Mouse (Mus musculus) heart, postnatal 25 days (tissue): ENCODE measurements at regions not wholly inside any gene's neighbourhood (a gene's known extent, or its start where the extent isn't known, plus 50 kb on each side); places are given as distances from the start of the nearest gene placed in this dataset.

ENCODE experiments used
- DNase-seq: peaks from one replicate; pipeline ENCODE4 v3.0.0; 2022; ENCODE audit warnings: low spot score
- intact Hi-C: fragments of 180-260 bp; cut with DNase I; formaldehyde crosslinking; loops from one replicate; pipeline ENCODE4 v1.15.1; 2025

DNA sequence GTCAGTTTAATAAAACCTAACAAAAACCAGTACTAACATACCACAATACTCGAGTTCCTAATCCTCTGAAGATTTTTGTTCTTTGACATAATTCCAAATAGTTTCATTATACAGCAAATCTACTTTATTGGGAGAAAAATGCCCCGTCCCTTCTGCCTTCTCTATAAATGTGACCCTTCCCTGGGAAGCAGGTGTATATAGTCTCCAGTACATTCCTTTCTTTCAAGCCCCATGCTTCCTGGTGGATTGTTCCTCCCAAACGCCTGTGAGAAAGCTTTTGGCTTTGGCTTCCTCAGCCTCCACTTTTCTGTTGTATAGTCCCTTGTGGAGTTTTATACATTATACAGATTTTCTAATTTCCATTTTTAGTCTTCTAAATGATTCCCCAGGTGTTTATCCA is 1001.8 kb upstream of the Tenm3 start:
- intact Hi-C loops, result no loop called here

DNA sequence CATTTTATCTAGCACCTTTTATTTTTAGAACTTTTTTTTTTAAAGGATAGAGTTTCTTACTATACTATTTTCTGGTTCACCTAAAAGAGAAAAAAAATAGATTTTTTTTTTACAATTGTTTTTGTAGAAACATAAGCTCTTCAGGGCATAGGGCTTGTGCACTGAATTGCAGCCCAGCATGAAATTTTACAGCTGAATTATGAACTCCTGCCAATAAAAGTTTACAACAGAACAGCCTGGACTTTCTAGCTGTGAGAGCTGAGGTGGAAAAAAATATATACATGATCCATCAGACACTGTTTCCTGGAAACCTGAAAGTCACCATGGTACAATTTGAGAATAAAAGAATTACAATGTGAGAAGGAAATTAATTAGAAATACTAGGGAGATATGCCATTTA is 988.2 kb upstream of the Tenm3 start:
- no peak for DNase-seq
- intact Hi-C loops, result no loop called here

More for the DNA sequence above, 1001.8 kb upstream of the Tenm3 start:
- no peak for DNase-seq

DNA sequence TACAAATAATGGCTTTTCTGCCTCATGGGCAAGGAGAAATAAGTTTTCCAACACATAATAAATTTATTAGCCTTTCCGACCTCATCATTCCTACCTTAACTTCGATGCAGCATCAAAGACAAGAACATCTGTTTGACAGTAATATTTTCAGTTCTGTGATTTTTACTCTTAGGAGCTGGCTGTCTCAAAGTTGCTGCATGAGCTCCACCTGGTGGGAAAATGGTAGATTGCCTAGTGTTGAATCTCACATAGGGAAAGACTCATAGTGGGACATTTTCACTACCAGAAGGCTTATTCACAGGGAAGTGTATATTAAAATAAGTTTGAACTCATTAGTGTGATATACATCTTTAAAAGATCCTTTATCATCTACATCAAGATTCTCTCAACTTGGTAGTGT is 985.6 kb upstream of the Tenm3 start:
- intact Hi-C loops, result loop anchor here (5.0 kb wide), 1 partner anchor 1607 kb away; no protein-coding TSS in a partner anchor
- DNase-seq, result no peak

DNA sequence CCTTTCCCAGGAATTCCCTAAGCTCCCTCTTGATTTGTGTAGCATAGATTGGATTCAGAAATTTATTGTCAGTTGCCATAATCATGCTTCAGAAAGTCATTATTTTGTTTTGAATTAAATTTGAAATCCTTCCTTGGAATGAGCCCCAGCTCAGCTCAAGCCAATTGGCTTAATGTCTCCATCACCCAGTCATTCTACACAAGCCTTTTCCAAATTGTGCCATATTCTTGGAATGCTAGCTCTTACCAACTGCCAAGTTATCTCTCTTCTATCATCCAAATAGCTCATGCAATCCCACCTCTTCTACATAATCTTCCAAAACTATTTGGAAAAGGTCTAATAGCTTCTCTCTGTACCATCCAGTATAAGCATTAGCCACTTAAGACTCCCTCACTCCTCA is 982.5 kb upstream of the Tenm3 start:
- intact Hi-C loops, result loop anchor here (5.0 kb wide), 1 partner anchor 1604 kb away; no protein-coding TSS in a partner anchor
- no peak for DNase-seq

DNA sequence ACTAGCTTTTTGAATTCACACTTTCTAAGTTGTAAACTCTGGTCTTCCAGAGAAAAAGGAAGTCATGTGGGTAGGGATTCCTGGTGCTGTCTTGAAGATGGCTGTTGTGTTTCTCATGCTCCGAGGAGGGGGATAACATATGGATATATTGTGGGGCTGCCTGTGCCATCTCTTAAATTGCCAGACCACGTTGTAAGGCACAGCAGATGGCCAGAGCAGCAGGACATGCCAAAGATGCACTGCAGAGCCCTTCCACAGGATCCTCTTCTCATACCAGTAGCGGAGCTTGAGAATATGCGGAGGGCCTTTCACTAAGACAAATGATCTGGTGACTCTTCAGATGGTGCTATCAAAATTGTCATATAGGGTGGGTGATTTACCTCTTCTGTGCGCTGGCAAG is 981.2 kb upstream of the Tenm3 start:
- intact Hi-C loops, result loop anchor here (5.0 kb wide), 1 partner anchor 1603 kb away; no protein-coding TSS in a partner anchor
- DNase-seq, result no peak

DNA sequence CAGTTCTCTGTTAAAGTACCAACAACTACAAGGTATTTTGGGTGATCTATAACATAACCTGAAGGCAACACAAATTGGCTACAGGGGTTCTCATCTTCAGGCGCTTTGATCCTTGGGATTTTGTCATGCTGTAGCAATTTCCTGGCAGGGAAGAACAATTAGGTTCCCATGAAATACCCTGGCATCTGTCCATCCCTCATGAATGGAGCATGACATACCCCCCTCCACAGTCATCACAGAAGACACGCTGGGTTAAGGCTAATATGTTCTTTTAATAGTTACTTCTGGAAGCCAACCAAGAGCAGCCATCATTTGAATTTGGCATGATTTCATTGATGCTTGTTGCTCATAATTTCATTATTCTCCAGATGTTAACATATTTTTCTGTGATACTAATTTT is 979.0 kb upstream of the Tenm3 start:
- no peak for DNase-seq
- intact Hi-C loops, result no loop called here

DNA sequence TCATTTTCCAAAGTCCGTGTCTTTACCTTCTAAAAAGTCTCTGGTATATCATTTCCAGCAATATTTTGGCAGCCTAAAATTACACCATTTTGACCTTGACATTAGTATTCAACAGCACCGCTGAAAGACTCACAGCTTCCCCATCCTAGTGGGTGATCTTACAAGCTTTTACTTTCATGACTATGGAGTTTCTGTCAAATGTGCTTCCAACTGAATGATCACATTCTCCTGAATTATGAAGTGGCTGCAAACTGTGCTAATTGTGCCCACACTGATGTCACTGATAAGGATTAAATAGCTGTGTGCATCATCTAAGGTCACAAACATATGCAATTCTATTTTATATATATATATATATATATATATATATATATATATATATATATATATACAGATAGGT is 955.5 kb upstream of the Tenm3 start:
- no peak for DNase-seq
- intact Hi-C loops, result no loop called here

DNA sequence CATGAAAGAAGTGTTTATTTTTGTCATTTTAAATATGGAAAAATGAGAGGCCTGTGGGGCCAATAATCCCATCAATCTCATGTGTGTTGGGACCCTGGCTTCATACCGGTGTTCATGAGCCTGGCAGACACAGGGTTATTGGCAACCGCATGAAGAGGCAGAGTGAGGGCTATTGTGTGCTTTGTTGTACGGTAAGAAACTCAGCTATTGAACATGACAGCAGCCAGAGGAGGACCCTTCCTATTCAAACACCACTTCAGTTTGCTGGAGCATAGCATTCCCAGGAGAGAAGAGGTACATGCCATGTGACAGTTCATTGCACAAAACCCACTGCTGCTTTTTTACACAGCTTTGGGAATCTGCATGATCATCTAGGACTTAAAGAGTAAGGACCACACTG is 953.0 kb upstream of the Tenm3 start:
- DNase-seq, result no peak
- intact Hi-C loops, result no loop called here

DNA sequence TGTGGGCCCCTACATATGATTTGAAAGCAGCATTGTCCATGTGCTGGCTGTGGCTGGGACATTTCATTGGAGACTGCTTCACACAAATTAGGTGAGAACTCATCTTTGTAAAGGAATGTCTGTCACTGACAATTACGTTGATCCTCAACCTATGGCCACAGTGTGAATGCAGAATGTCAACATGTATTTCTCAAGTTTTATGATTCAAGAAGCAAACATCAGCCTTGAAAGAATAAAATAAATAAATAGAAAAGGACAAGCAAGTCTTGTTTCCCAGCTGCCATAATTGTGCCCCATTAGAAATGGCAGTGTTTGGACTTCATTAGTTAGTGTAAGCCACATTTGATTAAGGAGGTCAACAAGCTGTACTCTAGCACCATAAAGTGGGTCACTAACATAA is 950.7 kb upstream of the Tenm3 start:
- no peak for DNase-seq
- intact Hi-C loops, result no loop called here

DNA sequence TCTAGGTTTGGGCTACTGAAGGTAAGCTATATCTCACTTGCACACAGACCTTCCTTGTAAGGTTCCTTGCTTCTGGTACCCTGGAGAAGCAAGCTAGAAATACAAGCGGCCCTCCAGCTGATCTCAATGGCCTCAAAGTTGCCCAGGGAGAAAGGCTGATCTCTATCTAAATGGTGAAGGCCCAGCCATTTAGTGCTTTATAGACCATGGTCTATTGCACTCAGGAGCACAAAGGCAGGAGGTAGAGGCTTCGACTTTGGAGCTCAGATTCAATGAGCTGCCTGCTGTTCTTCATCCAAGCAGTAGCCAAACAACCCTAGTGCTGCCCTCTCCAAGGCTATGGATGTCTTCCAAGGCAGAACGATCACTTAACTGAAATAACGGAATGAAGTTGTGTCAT is 926.1 kb upstream of the Tenm3 start:
- DNase-seq, result no peak
- intact Hi-C loops, result no loop called here

DNA sequence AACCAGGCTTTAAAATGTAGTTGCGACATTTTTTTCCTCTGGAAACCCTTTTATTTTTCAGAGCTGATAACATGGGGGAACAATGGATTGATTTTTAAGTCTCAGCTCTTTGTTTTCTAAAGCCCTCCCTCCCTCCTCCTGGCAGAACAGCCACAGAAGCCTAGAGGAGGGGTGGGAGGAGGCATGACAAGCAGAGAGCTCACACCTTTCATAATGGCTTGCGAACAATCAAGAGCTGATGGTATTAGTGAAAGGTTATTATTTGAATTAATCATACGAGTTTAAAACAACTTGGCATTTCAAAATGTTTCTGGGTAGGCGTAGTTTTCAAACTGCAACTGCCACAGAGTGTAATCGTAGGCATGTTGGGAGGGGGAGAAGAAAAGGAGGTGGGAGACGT is 894.3 kb upstream of the Tenm3 start:
- intact Hi-C loops, result no loop called here
- no peak for DNase-seq

DNA sequence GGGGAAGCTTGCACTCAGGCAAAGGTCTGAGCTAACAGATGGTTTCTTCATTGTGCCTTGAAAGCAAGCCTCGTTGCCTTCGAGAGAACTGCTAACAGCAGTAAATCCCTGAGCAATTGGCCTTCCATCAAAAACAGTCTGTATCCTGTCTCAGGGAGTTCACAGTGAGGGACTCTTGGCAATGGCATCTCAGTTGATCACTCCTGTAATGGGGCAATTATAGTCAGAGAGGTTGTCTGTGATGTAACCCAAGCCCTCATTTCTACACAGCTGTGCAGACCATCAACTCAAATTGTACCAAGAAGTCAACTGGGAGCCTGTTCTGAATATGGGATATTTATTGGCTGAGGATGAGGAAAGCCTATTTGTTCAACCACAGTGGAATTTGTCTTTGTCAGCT is 885.4 kb upstream of the Tenm3 start:
- intact Hi-C loops, result no loop called here
- DNase-seq, result no peak

DNA sequence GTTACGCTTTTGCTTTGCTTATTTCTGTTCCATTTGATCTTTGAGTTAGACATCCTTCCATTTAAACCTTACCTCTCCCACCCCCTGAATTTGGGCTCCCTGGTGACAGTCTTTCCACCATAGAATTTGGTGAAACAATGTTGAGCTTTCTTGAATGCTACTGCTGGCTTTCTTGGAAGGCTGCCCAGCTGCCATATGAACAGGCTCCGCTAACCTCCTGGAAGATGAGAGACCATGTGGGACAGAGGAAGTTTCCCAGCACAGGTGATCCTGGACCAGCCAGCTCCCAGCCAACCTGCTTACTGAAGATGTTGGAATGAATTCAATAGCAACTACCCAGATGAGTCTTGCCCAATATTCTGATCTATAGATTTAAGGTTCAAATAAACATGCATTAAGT is 868.6 kb upstream of the Tenm3 start:
- intact Hi-C loops, result no loop called here
- DNase-seq, result no peak

DNA sequence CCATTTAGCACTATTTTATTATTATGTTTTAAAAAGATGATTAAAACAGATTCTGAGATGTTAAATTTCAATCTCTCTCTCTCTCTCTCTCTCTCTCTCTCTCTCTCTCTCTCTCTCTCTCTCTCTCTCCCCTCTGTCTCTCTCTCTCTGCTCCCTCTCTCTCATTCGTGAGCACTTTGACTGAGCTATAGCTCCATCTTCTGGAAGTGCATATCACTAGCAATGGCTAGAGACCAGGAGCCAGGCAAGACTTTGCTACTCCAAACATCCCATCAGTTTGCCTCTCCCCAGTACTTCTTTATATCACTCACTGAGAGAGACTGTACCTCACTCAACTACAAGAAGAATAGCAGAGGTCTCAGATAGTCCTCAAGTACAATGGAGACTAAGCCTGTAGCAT is 865.0 kb upstream of the Tenm3 start:
- no peak for DNase-seq
- intact Hi-C loops, result loop anchor here (10.0 kb wide), 1 partner anchor 1484 kb away; no protein-coding TSS in a partner anchor

DNA sequence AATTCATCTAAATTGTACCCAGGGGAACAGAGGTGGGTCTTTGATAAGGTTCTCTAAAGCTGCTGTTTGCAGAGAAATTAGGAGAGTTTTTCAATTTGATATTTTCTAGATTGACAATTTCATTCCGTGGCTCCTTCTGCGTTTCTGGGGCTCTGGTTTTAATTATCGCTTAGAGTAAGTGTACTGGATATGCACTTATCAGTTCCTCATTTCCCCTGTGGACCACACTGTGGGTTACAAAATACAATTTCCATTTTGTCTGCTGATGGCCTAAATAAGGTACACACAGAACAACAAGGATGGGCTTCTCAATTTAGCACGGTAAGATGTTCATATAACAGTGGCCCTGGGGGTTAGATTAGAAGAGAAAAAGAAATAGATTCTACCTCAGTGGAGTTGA is 855.3 kb upstream of the Tenm3 start:
- intact Hi-C loops, result no loop called here
- no peak for DNase-seq

DNA sequence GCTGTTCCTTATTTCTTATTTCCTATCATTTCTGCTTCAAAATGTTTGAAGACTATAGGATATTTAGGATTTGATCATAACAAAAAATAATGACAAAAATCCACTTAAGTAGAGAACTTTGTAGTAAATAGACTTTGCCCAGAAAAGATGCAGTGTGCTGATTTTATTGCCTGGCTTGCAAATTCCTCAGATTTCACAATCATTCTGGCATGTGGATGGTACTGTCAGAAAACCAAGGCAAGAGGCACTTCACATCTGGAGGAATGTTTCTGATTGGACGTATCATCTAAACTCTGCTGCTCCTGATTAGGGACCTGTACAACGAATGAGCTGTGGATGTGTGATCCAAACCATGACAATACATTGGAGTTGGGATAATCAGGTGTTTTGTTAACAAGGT is 853.0 kb upstream of the Tenm3 start:
- no peak for DNase-seq
- intact Hi-C loops, result no loop called here
